Mouse (Mus musculus): ENCODE results near the gene A430078G23Rik. TPM values are rescaled to one million over a fixed set of nuclear protein-coding genes. Genes with fewer than 3 reads are reported as not detected.

A430078G23Rik gene
- polyA plus RNA-seq, 1 experiment: 28.3 TPM

DNA sequence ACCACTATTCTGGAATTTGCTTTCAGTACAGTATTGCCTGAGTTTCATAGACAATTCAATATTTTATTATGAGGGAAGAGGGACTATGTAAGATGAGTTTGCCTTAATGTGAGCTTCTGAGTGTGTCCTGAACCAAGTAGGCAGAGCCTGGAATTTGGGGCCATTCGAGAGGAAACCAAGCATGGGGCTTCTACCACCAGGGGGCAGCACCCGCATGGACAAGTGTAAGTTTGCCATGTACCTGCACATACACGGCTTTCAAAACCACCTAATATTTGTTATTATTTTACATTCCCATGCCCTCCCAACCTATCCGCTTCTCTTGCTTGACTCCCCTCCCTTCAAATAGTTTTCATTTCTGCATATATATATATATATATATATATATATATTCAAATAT lies 4.8 kb downstream of the A430078G23Rik start:
- Histone ChIP-seq H3K4me3 (ENCODE audit: extremely low read depth, insufficient read depth, insufficient read length) (no peak overlapping the region), H3K36me3 (ENCODE audit: control insufficient read depth, insufficient read depth, low read length) (peaks cover 15% of the 10 kb centered on the region), H3K27ac (ENCODE audit: insufficient read depth, low read length) (no peak overlapping the region), H3K4me1 (ENCODE audit: control insufficient read depth, insufficient read depth, insufficient read length) (peaks cover 10% of the 10 kb centered on the region; the same call in 1 of the 2 replicates), H3K27me3 (ENCODE audit: control insufficient read depth, insufficient read depth, low read length) (no peaks in the 10 kb centered on the region)
- 32% methylated on average over 4 of the region's 4 CpGs for WGBS
- TF ChIP-seq POLR2A (IDR thresholded peaks at IDR 0.05; ENCODE audit: low read depth, low read length): no peak
- TF ChIP-seq CTCF (IDR thresholded peaks at IDR 0.05; ENCODE audit: extremely low read depth, insufficient read depth, insufficient read length, insufficient replicate concordance): peak; percentile 73; the same call in 1 of the 2 replicates
- DNase-seq (ENCODE audit: low read depth in 1 of 2, low spot score in 2 of 2): peak in 1 of 2 experiments; percentile 72

GRCm38 (mm10) chr8:3367086-3367485 lies 13.9 kb downstream of the A430078G23Rik start:
- Histone ChIP-seq H3K4me1 (ENCODE audit: control insufficient read depth, insufficient read depth, insufficient read length) (no peaks in the 10 kb centered on the region; the same call in 1 of the 2 replicates), H3K27ac (ENCODE audit: insufficient read depth, low read length) (no peak overlapping the region; the same call in 1 of the 2 replicates), H3K27me3 (ENCODE audit: control insufficient read depth, insufficient read depth, low read length) (no peaks in the 10 kb centered on the region), H3K4me3 (ENCODE audit: extremely low read depth, insufficient read depth, insufficient read length) (no peak overlapping the region), H3K36me3 (ENCODE audit: control insufficient read depth, insufficient read depth, low read length) (peaks cover 29% of the 10 kb centered on the region)
- no peak for TF ChIP-seq POLR2A (IDR thresholded peaks at IDR 0.05; ENCODE audit: low read depth, low read length)
- WGBS: 91% methylated on average over 5 of the region's 5 CpGs
- no peak for DNase-seq (ENCODE audit: low read depth in 1 of 2, low spot score in 2 of 2)

DNA sequence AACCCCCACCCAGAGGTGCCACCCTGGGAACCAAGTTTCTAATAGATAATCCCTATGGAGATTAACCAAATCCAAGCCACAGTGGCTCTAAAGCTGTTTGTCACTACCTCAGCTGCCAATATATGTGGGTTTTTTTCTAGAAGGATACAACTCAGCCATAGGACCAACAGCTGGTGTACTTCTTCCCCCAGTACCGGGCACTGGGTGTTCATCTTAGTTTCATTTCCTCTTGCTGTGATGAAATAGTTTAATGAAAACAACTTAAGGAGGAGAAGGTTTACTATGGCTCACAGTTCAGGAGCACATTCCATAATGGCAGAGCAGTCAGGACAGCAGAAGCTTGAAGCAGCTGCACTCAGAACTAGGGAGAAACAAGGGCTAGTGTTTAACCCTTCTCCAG lies 14.9 kb downstream of the A430078G23Rik start:
- no peaks in the 10 kb centered on the region for H3K27me3 ChIP-seq (ENCODE audit: control insufficient read depth, insufficient read depth, low read length)
- H3K27ac ChIP-seq (ENCODE audit: insufficient read depth, low read length): peak overlapping the region; percentile 7; the same call in 1 of the 2 replicates
- WGBS: 19% methylated on average over 1 of the region's 1 CpGs
- no peak overlapping the region for H3K4me3 ChIP-seq (ENCODE audit: extremely low read depth, insufficient read depth, insufficient read length)
- no peak for DNase-seq (ENCODE audit: low read depth in 1 of 2, low spot score in 2 of 2)
- H3K36me3 ChIP-seq (ENCODE audit: control insufficient read depth, insufficient read depth, low read length): peaks cover 31% of the 10 kb centered on the region
- no peaks in the 10 kb centered on the region; the same call in 1 of the 2 replicates for H3K4me1 ChIP-seq (ENCODE audit: control insufficient read depth, insufficient read depth, insufficient read length)
- TF ChIP-seq CTCF (IDR thresholded peaks at IDR 0.05; ENCODE audit: extremely low read depth, insufficient read depth, insufficient read length, insufficient replicate concordance): no peak
- TF ChIP-seq POLR2A (IDR thresholded peaks at IDR 0.05; ENCODE audit: low read depth, low read length): no peak

DNA sequence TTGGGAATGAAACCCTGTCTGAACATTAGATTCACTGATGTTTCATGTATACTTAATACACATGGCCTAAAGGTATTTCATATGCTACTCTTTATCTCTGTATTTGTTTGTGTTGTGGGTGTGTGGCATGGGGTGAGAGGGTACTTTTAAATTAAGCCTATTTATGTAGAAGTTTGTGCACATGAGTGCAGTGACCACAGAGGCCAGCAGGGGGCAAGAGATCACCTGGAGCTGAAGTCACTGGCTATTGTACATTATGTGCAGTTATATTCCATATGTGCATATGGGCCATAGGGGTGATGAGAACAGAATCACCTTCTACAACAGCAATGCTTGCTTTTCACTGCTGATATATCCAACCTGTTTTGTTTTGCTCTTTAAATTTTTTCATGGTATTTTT lies 22.5 kb downstream of the A430078G23Rik start:
- no peaks in the 10 kb centered on the region for H3K4me1 ChIP-seq (ENCODE audit: control insufficient read depth, insufficient read depth, insufficient read length)
- H3K27me3 ChIP-seq (ENCODE audit: control insufficient read depth, insufficient read depth, low read length): no peaks in the 10 kb centered on the region
- peak in 1 of 2 experiments; percentile 30 for DNase-seq (ENCODE audit: low read depth in 1 of 2, low spot score in 2 of 2)
- H3K36me3 ChIP-seq (ENCODE audit: control insufficient read depth, insufficient read depth, low read length): peaks cover 46% of the 10 kb centered on the region
- no peak overlapping the region for H3K27ac ChIP-seq (ENCODE audit: insufficient read depth, low read length)
- peak; percentile 13; the same call in 1 of the 2 replicates for TF ChIP-seq CTCF (IDR thresholded peaks at IDR 0.05; ENCODE audit: extremely low read depth, insufficient read depth, insufficient read length, insufficient replicate concordance)
- no peak for TF ChIP-seq POLR2A (IDR thresholded peaks at IDR 0.05; ENCODE audit: low read depth, low read length)
- no peak overlapping the region for H3K4me3 ChIP-seq (ENCODE audit: extremely low read depth, insufficient read depth, insufficient read length)

- TF ChIP-seq CTCF (IDR thresholded peaks at IDR 0.05; ENCODE audit: extremely low read depth, insufficient read depth, insufficient read length, insufficient replicate concordance): no peak
- TF ChIP-seq POLR2A (IDR thresholded peaks at IDR 0.05; ENCODE audit: low read depth, low read length): no peak
- H3K27me3 ChIP-seq (ENCODE audit: control insufficient read depth, insufficient read depth, low read length): no peaks in the 10 kb centered on the region
- no peak overlapping the region for H3K4me3 ChIP-seq (ENCODE audit: extremely low read depth, insufficient read depth, insufficient read length)
- peaks cover 48% of the 10 kb centered on the region for H3K36me3 ChIP-seq (ENCODE audit: control insufficient read depth, insufficient read depth, low read length)
- WGBS: 78% methylated on average over 11 of the region's 11 CpGs
- no peak for DNase-seq (ENCODE audit: low read depth in 1 of 2, low spot score in 2 of 2)
- no peaks in the 10 kb centered on the region for H3K4me1 ChIP-seq (ENCODE audit: control insufficient read depth, insufficient read depth, insufficient read length)
- H3K27ac ChIP-seq (ENCODE audit: insufficient read depth, low read length): no peak overlapping the region
These were observed 23.5 kb downstream of the A430078G23Rik start for GRCm38 (mm10) chr8:3376641-3377274.

DNA sequence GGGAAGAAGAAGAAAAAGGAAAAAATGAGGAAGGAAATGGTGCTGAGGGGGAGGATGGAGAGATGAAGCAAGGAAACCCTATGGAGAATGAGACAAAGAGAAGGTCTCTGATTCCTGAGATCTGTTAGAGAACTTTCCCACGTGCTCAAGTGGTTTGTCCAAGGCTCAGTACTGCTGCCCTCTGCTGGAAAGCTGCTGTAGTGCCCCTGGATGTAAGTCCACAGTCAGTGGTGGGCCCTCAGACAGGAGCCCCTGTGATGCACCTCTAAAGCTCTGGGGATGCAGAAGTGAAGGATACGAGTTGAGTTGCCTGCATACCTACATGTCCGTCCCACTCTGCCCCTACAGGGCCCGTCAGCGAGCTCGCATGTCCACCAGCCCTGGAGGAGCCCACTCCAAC lies 34.1 kb downstream of the A430078G23Rik start:
- no peak overlapping the region for H3K27ac ChIP-seq (ENCODE audit: insufficient read depth, low read length)
- peak; percentile 36 to 68 for DNase-seq (ENCODE audit: low read depth in 1 of 2, low spot score in 2 of 2)
- TF ChIP-seq CTCF (IDR thresholded peaks at IDR 0.05; ENCODE audit: extremely low read depth, insufficient read depth, insufficient read length, insufficient replicate concordance) (peak; percentile 65; the same call in 1 of the 2 replicates), POLR2A (IDR thresholded peaks at IDR 0.05; ENCODE audit: low read depth, low read length) (no peak)
- no peak overlapping the region for H3K4me3 ChIP-seq (ENCODE audit: extremely low read depth, insufficient read depth, insufficient read length)
- no peaks in the 10 kb centered on the region for H3K27me3 ChIP-seq (ENCODE audit: control insufficient read depth, insufficient read depth, low read length)
- H3K4me1 ChIP-seq (ENCODE audit: control insufficient read depth, insufficient read depth, insufficient read length): no peaks in the 10 kb centered on the region
- WGBS: 69% methylated on average over 6 of the region's 6 CpGs
- peaks cover 54% of the 10 kb centered on the region for H3K36me3 ChIP-seq (ENCODE audit: control insufficient read depth, insufficient read depth, low read length)

DNA sequence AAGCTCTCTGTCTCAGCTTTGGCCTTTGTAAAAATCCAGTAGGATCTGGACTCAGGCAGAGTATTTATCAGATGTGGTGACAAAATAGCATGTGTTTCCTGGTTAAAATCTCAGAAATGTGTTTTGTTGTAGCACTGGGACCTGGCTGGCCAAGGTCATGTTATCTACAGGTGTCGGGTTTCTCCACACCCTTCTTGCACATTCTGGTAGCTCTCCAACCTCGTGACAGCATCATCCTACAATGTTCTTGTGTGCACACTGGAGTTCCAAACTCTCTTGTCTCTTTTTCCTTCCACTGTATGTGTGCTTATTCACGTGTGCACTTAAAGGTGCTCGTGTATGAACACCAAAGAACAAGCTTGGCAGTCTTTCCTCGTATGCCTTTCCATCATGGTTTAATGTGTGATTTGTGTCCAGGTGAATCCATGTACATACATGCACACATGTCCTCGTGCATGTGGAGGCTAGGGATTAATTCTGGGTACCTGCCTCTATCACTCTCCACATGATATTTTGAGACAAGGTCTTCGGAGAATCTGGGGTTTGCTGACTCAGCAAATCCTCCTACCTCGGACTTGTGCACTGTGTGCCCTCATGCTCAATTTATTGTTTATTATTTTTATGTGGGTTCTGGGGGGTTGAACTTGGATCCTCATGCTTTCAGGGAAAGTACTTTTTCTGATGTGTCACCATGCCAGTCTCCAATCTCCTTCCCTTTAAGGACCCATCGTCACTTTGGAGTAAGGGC lies 35.5 kb downstream of the A430078G23Rik start:
- no peak for DNase-seq (ENCODE audit: low read depth in 1 of 2, low spot score in 2 of 2)
- TF ChIP-seq POLR2A (IDR thresholded peaks at IDR 0.05; ENCODE audit: low read depth, low read length): no peak
- no peak for TF ChIP-seq CTCF (IDR thresholded peaks at IDR 0.05; ENCODE audit: extremely low read depth, insufficient read depth, insufficient read length, insufficient replicate concordance)
- H3K4me3 ChIP-seq (ENCODE audit: extremely low read depth, insufficient read depth, insufficient read length): no peak overlapping the region
- peaks cover 60% of the 10 kb centered on the region for H3K36me3 ChIP-seq (ENCODE audit: control insufficient read depth, insufficient read depth, low read length)
- no peaks in the 10 kb centered on the region for H3K27me3 ChIP-seq (ENCODE audit: control insufficient read depth, insufficient read depth, low read length)
- no peaks in the 10 kb centered on the region for H3K4me1 ChIP-seq (ENCODE audit: control insufficient read depth, insufficient read depth, insufficient read length)
- 85% methylated on average over 9 of the region's 9 CpGs for WGBS
- no peak overlapping the region for H3K27ac ChIP-seq (ENCODE audit: insufficient read depth, low read length)
